Mouse (Mus musculus): ENCODE measurements around the gene Tmem208. TPM values are rescaled to one million over a fixed set of nuclear protein-coding genes. Genes with fewer than 3 reads are reported as not detected.

Gene Tmem208
- total and polyA plus RNA-seq, 3 experiments = 94.5 to 149 TPM; not detected in 1

DNA sequence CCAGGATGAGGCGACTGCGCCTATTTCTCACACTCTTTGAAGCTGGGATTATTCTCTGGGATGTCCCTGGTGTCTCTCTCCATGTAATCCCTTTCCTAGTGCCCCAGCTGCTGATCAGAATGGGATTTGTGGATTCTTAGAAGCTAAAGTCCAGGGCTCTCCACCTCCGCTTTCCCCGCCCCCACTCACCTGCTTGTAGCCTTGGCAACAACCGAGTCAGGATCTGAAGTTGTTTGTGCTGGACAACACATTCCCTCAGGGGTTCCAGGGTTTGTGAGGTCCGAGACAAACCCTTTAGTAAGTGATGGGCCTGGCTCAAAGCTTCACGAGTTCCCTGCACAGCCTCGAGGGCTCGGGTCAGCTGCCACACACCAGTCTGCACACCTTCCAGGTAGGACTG is 31.4 kb upstream of the Tmem208 start:
- Histone ChIP-seq H3K36me3 (ENCODE audit: control insufficient read depth in 1 of 2, insufficient read depth in 2 of 2, low read length in 2 of 2) (peaks cover 0 to 10% of the 10 kb centered on the region in 2 experiments; a peak in 3 of 4 replicates), H3K4me3 (ENCODE audit: control insufficient read depth in 1 of 2, insufficient read depth in 1 of 2, low read depth in 2 of 2, low read length in 2 of 2) (no peak overlapping the region), H3K9ac (ENCODE audit: control insufficient read depth, low read depth, low read length, poor library complexity, severe bottlenecking) (no peak overlapping the region), H3K9me3 (replicated peaks; ENCODE audit: insufficient read depth, low read length) (no peaks in the 10 kb centered on the region), H3K79me2 (ENCODE audit: control insufficient read depth, insufficient read depth, low read length, poor library complexity) (peaks cover 22% of the 10 kb centered on the region), H3K27ac (ENCODE audit: control insufficient read depth, low read depth, low read length) (no peak overlapping the region), H3K4me1 (ENCODE audit: control insufficient read depth in 1 of 2, insufficient read depth in 2 of 2, low read length in 2 of 2) (peaks cover 5 to 22% of the 10 kb centered on the region in 2 experiments), H3K27me3 (ENCODE audit: control insufficient read depth in 1 of 2, insufficient read depth in 2 of 2, low read length in 2 of 2) (no peaks in the 10 kb centered on the region)
- no peak for DNase-seq (ENCODE audit: low read depth, low spot score)
- no peak for TF ChIP-seq MAFK (IDR thresholded peaks at IDR 0.05; ENCODE audit: borderline replicate concordance, low read depth, low read length)
- no peak for TF ChIP-seq RCOR1 (IDR thresholded peaks at IDR 0.05; ENCODE audit: low read depth, low read length)
- no peak for TF ChIP-seq POLR2A (IDR thresholded peaks at IDR 0.05; ENCODE audit: control insufficient read depth in 1 of 2, insufficient read depth in 1 of 2, low read depth in 1 of 2, low read length in 2 of 2, poor library complexity in 1 of 2)
- TF ChIP-seq ZNF384 (IDR thresholded peaks at IDR 0.05; ENCODE audit: low read depth, low read length) = no peak
- no peak for TF ChIP-seq SMC3 (IDR thresholded peaks at IDR 0.05; ENCODE audit: low read depth, low read length)
- TF ChIP-seq ZMIZ1 (IDR thresholded peaks at IDR 0.05; ENCODE audit: low read depth, low read length) = no peak
- no peak for TF ChIP-seq MEF2A (IDR thresholded peaks at IDR 0.05; ENCODE audit: extremely low read depth, insufficient replicate concordance, low read depth, low read length, poor library complexity, severe bottlenecking)
- no peak for TF ChIP-seq BHLHE40 (IDR thresholded peaks at IDR 0.05; ENCODE audit: borderline replicate concordance, low read depth, low read length)
- no peak for TF ChIP-seq GABPA (IDR thresholded peaks at IDR 0.05; ENCODE audit: low read depth, low read length)
- no peak for TF ChIP-seq ELF1 (IDR thresholded peaks at IDR 0.05; ENCODE audit: low read depth, low read length)
- TF ChIP-seq MYB (IDR thresholded peaks at IDR 0.05; ENCODE audit: low read depth, low read length) = no peak
- no peak for TF ChIP-seq USF2 (IDR thresholded peaks at IDR 0.05; ENCODE audit: borderline replicate concordance in 1 of 2, insufficient read depth in 1 of 2, low read depth in 1 of 2, low read length in 2 of 2)
- TF ChIP-seq ZKSCAN1 (IDR thresholded peaks at IDR 0.05; ENCODE audit: low read depth, low read length) = no peak
- TF ChIP-seq USF1 (IDR thresholded peaks at IDR 0.05; ENCODE audit: low read depth, low read length) = no peak
- no peak for TF ChIP-seq GATA1 (IDR thresholded peaks at IDR 0.05; ENCODE audit: low read depth, low read length)

DNA sequence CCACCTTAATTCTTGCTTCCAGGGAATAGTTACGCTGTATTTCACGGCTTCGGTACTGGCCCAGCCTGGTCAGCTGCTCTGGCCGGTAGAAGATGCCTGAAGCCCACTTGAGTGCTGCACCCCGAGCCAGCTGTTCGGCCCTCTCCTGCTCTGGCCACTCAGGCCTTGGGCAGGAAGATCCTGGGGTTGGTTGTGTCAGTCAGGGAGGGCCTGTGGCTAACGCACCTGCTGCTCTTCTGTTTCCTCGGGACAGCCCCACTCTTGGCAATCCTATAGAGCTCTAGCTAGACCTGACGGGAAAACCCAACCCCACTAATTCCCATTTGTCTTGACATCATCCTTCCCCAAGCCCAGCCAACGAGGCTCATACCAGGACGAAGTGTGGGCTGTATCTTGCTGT is 30.9 kb upstream of the Tmem208 start:
- H3K4me3 ChIP-seq (ENCODE audit: control insufficient read depth in 1 of 2, insufficient read depth in 1 of 2, low read depth in 2 of 2, low read length in 2 of 2) = no peak overlapping the region
- H3K4me1 ChIP-seq (ENCODE audit: control insufficient read depth in 1 of 2, insufficient read depth in 2 of 2, low read length in 2 of 2) = peaks cover 9 to 21% of the 10 kb centered on the region in 2 experiments
- no peak overlapping the region for H3K9ac ChIP-seq (ENCODE audit: control insufficient read depth, low read depth, low read length, poor library complexity, severe bottlenecking)
- no peaks in the 10 kb centered on the region for H3K27me3 ChIP-seq (ENCODE audit: control insufficient read depth in 1 of 2, insufficient read depth in 2 of 2, low read length in 2 of 2)
- no peak overlapping the region for H3K27ac ChIP-seq (ENCODE audit: control insufficient read depth, low read depth, low read length)
- H3K36me3 ChIP-seq (ENCODE audit: control insufficient read depth in 1 of 2, insufficient read depth in 2 of 2, low read length in 2 of 2) = peaks cover under 1 to 13% of the 10 kb centered on the region in 2 experiments
- no peaks in the 10 kb centered on the region for H3K9me3 ChIP-seq (replicated peaks; ENCODE audit: insufficient read depth, low read length)
- H3K79me2 ChIP-seq (ENCODE audit: control insufficient read depth, insufficient read depth, low read length, poor library complexity) = peaks cover 26% of the 10 kb centered on the region
- DNase-seq (ENCODE audit: low read depth, low spot score) = no peak
- TF ChIP-seq ZKSCAN1 (IDR thresholded peaks at IDR 0.05; ENCODE audit: low read depth, low read length) = no peak
- TF ChIP-seq NELFE (IDR thresholded peaks at IDR 0.05; ENCODE audit: low read depth, low read length) = no peak
